Mouse (Mus musculus): ENCODE results near the gene Prdx3. TPM values are rescaled to one million over a fixed set of nuclear protein-coding genes. Genes with fewer than 3 reads are reported as not detected.

The Prdx3 gene
- 10 to 100 TPM in 1 of 26 experiments, 1 to 10 TPM in 24, not detected in 1; 1.2 to 13.2 (median 4.0) TPM for total RNA-seq (2018; cell fraction: chromatin; rRNA removed)
- total RNA-seq (2018; cell fraction: cytosol; rRNA removed) = 10 to 100 TPM; 45.4 to 65.9 (median 57.0) TPM
- total RNA-seq (2018; cell fraction: nucleus; rRNA removed) = 10 to 100 TPM in 18 of 26 experiments, 1 to 10 TPM in 8; 4.4 to 28.7 (median 13.2) TPM
- 45.1 to 93.5 TPM (median 65.5 TPM) in 3 replicates for polyA plus RNA-seq (2018)

DNA sequence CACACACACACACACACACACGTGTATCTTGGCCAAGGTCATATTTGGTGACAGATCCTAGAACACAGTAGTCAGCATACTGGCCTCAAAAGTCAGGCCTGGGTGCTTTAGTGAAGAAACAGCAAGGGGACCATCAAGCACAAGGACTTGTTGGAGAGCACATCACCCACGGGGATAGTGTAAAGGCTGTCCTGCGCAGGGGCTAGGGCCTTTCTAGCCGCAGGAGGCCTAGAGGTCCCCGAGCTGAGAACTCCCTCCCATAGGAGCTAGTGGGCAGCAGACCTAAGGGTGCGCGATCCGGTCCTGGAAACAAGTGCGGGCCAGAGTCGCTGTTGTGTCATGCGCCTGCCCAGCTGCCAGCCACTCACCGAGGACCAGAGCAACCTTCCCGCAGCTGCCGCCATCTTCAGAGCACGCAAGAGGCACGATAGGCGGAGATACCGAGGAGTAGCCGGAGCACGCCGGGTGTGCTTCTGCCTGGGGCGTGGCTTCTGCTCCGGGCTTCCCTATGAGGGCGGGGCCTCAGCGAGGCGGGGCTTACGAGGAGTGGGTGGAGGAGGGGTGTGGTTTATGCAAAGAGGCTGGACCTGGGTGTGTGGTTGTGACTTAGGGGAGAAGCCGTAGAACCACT is at the start of gene Prdx3:
TSS of gene Prdx3 (minus strand) at position 493 of the 631 bp plus-strand sequence.
- Histone ChIP-seq H3K27ac (peak within 1 kb of the TSS; percentile 49), H3K4me3 (ENCODE audit: inconsistent target) (peak within 1 kb of the TSS; percentile 79), H3K79me2 (ENCODE audit: inconsistent target) (no peaks in the 10 kb centered on the region; the same call in 1 of the 2 replicates), H3K36me3 (ENCODE audit: inconsistent target) (peaks cover 8% of the 10 kb centered on the region)
- WGBS (ENCODE audit: missing documents) = under 1% methylated on average over 27 of the region's 28 CpGs

DNA sequence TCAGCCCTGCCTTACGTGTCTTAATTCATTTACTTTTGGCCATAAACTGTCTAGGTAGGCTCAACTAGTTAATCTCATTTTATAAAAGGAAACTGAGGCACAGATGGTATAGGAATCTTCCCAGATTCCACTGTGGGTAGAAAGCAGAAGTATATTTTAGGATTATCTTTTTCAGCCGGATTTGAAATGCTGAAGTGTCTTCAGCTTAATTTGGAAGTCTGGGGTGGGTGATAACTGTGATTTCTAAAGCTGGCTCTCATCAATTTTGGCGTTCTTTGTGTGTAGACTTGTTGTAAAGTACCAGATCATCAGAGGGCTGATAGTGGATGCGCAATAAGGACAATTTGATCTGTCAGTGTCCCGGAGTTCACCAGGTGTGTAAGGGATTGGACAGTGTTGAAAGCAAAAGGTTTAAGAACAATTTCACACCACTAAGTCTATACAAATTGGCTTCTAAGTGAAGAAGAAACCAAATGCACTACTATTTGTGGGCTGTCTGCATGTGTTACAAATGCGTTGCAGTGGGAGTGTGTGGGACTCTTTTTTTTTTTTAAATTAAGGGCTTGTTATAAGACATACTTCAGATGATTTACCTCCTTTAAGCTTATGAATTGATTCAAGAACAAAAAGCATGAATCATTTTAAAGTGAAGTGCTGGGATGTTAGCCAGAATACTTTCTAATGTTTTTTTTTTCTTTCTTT is 42.7 kb upstream of the Prdx3 start:
- no peaks in the 10 kb centered on the region for H3K79me2 ChIP-seq (ENCODE audit: inconsistent target)
- WGBS (ENCODE audit: missing documents) = 91% methylated on average over 6 of the region's 6 CpGs

DNA sequence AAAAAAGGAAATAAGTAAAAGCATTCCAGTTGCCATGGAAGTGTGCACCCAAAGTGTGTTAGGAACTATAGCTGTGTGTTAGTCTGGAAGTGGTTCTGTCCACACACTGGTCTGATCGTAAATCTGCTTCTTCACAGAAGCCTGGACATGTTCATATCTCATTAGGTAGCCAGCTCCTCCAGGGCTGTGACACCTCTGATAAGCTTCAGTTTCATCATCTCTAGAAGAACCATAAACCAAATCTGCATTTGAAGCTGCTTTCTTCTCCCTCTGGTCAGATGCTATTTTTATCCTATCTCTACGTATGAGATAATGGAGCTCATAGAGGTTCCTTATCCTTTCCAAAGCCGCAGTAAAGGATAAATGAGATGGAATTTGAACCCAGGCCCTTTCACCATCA is 41.5 kb upstream of the Prdx3 start:
- 96% methylated on average over 3 of the region's 3 CpGs for WGBS (ENCODE audit: missing documents)
- Histone ChIP-seq H3K79me2 (ENCODE audit: inconsistent target) (no peaks in the 10 kb centered on the region), H3K4me3 (ENCODE audit: inconsistent target) (no peak overlapping the region)

More for the DNA sequence above, 42.7 kb upstream of the Prdx3 start:
- no peak overlapping the region for H3K27ac ChIP-seq
- no peak overlapping the region for H3K4me3 ChIP-seq (ENCODE audit: inconsistent target)
- no peaks in the 10 kb centered on the region for H3K36me3 ChIP-seq (ENCODE audit: inconsistent target)

DNA sequence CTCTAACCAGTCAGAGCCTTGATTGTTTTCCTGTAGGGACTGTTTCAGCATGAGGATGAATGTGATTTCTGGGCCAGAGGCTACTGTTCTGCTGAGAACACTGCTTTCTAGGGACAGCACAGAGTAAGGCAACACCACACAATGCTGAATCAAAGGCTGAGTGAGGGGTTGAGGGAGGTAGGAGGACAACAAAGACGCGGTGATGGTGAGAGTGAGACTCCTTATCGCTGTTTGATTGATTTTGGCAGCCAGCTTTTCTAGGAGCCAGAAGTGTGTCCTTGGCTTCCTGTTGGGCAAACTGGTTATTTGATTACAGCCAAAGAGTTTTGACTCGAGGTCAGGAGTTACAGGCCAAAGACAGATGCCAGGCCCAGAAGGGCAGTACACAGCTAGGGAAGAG is 40.9 kb upstream of the Prdx3 start:
- Histone ChIP-seq H3K79me2 (ENCODE audit: inconsistent target) (no peaks in the 10 kb centered on the region), H3K27ac (no peak overlapping the region), H3K4me3 (ENCODE audit: inconsistent target) (no peak overlapping the region), H3K36me3 (ENCODE audit: inconsistent target) (no peaks in the 10 kb centered on the region)
- 79% methylated on average over 4 of the region's 4 CpGs for WGBS (ENCODE audit: missing documents)

More for the DNA sequence above, 41.5 kb upstream of the Prdx3 start:
- Histone ChIP-seq H3K36me3 (ENCODE audit: inconsistent target) (no peaks in the 10 kb centered on the region), H3K27ac (no peak overlapping the region)

DNA sequence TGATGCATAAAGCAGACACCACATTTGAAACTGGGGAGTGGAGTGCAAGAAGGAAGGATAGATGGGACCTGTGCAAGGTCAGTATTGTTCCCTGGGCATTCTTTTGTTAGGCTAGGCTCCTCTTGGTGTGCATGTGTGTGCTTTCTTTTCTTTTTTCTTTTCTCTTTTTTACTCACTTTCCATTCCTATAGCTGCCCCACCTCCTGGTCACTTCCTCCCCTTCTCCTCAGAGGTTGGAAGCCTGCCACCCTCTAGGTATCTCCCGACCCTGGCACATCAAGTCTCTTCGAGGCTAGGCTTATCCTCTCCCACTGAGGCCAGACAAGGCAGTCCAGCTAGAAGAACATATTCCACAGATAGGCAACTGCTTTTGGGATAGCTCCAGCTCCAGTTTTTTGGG is 37.3 kb upstream of the Prdx3 start:
- 53% methylated on average over 2 of the region's 2 CpGs for WGBS (ENCODE audit: missing documents)
- Histone ChIP-seq H3K79me2 (ENCODE audit: inconsistent target) (no peaks in the 10 kb centered on the region), H3K36me3 (ENCODE audit: inconsistent target) (no peaks in the 10 kb centered on the region), H3K4me3 (ENCODE audit: inconsistent target) (no peak overlapping the region), H3K27ac (no peak overlapping the region)

GRCm38 (mm10) chr19:60910304-60910703 is 35.9 kb upstream of the Prdx3 start:
- no peaks in the 10 kb centered on the region for H3K36me3 ChIP-seq (ENCODE audit: inconsistent target)
- no peak overlapping the region for H3K27ac ChIP-seq
- H3K4me3 ChIP-seq (ENCODE audit: inconsistent target) = no peak overlapping the region
- no peaks in the 10 kb centered on the region for H3K79me2 ChIP-seq (ENCODE audit: inconsistent target)

DNA sequence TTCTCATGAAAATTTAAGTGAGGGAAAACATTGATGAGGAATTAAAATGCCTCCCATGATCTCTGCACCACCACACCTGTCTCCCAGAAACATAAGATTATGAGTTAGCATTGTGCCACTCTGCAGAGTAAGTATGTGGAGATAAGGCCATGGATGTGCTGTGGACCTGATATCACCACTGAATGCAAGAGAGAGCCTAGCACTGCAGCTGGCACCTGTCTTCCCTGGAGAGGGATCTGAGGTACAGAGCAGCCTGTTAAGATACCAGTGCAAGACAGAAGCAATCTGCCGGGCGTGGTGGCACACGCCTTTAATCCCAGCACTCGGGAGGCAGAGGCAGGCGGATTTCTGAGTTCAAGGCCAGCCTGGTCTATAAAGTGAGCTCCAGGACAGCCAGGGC is 31.1 kb upstream of the Prdx3 start:
- Histone ChIP-seq H3K79me2 (ENCODE audit: inconsistent target) (no peaks in the 10 kb centered on the region), H3K36me3 (ENCODE audit: inconsistent target) (no peaks in the 10 kb centered on the region), H3K27ac (no peak overlapping the region), H3K4me3 (ENCODE audit: inconsistent target) (no peak overlapping the region)
- 100% methylated on average over 3 of the region's 5 CpGs for WGBS (ENCODE audit: missing documents)

DNA sequence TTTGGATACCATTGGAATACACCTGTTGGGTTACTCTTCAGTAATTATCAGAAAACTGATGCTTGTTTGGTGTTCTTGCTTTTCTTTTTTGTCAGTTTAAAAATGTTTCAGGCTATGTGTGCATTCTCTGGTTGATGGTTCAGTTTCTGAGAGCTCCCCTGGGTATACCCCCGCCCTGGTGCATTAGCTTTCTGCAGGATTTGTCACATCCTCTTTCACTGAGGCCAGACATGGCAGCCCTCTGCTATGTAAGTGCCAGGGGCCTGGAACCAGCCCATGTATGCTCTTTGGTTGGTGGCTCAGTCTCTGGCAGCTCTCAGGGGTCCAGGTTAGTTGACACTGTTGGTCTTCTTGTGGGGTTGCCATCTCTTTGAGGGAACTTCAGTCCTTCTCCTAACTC is 29.6 kb upstream of the Prdx3 start:
- Histone ChIP-seq H3K4me3 (ENCODE audit: inconsistent target) (no peak overlapping the region), H3K27ac (no peak overlapping the region), H3K36me3 (ENCODE audit: inconsistent target) (no peaks in the 10 kb centered on the region), H3K79me2 (ENCODE audit: inconsistent target) (no peaks in the 10 kb centered on the region)
- WGBS (ENCODE audit: missing documents) = 100% methylated on average over 1 of the region's 1 CpGs

DNA sequence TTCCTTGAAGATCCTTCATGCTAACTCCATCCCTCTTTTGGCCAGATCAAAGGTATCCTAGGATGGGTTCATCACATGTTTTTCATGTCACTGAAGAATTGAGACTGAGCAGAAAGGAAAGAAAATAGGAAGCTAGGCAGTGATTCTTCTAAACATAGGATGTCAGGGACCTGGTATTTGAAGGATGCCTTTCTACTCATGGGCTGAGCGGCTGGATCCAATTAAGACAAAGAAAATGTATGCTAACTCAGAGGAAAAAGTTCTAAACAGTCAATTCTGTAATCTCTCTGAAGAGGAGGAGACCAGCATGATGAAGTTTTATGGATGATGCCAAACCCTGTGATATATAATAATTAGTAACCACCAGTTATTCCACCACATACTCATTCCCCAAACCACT is 28.8 kb upstream of the Prdx3 start:
- WGBS (ENCODE audit: missing documents) = 100% methylated on average over 1 of the region's 1 CpGs
- no peak overlapping the region for H3K4me3 ChIP-seq (ENCODE audit: inconsistent target)
- H3K27ac ChIP-seq = no peak overlapping the region
- H3K36me3 ChIP-seq (ENCODE audit: inconsistent target) = no peaks in the 10 kb centered on the region
- no peaks in the 10 kb centered on the region for H3K79me2 ChIP-seq (ENCODE audit: inconsistent target)

GRCm38 (mm10) chr19:60895251-60895880 is 21.0 kb upstream of the Prdx3 start:
- 70% methylated on average over 3 of the region's 3 CpGs for WGBS (ENCODE audit: missing documents)
- no peaks in the 10 kb centered on the region for H3K36me3 ChIP-seq (ENCODE audit: inconsistent target)
- H3K27ac ChIP-seq = no peak overlapping the region
- no peak overlapping the region for H3K4me3 ChIP-seq (ENCODE audit: inconsistent target)
- no peaks in the 10 kb centered on the region; the same call in 1 of the 2 replicates for H3K79me2 ChIP-seq (ENCODE audit: inconsistent target)

GRCm38 (mm10) chr19:60891934-60892547 is 17.7 kb upstream of the Prdx3 start:
- WGBS (ENCODE audit: missing documents) = 36% methylated on average over 1 of the region's 1 CpGs
- H3K4me3 ChIP-seq (ENCODE audit: inconsistent target) = no peak overlapping the region

GRCm38 (mm10) chr19:60891123-60891470 is 16.7 kb upstream of the Prdx3 start:
- Histone ChIP-seq H3K79me2 (ENCODE audit: inconsistent target) (no peaks in the 10 kb centered on the region; the same call in 1 of the 2 replicates), H3K4me3 (ENCODE audit: inconsistent target) (no peak overlapping the region; the same call in 1 of the 2 replicates), H3K27ac (no peak overlapping the region), H3K36me3 (ENCODE audit: inconsistent target) (no peaks in the 10 kb centered on the region)
- WGBS (ENCODE audit: missing documents) = 38% methylated on average over 4 of the region's 5 CpGs

More at GRCm38 (mm10) chr19:60891934-60892547, 17.7 kb upstream of the Prdx3 start:
- Histone ChIP-seq H3K36me3 (ENCODE audit: inconsistent target) (no peaks in the 10 kb centered on the region), H3K27ac (no peak overlapping the region), H3K79me2 (ENCODE audit: inconsistent target) (no peaks in the 10 kb centered on the region; the same call in 1 of the 2 replicates)

- Histone ChIP-seq H3K79me2 (ENCODE audit: inconsistent target) (no peaks in the 10 kb centered on the region; the same call in 1 of the 2 replicates), H3K4me3 (ENCODE audit: inconsistent target) (peak overlapping the region; percentile 48), H3K36me3 (ENCODE audit: inconsistent target) (no peaks in the 10 kb centered on the region), H3K27ac (no peak overlapping the region)
- WGBS (ENCODE audit: missing documents) = under 1% methylated on average over 41 of the region's 41 CpGs
Observed at GRCm38 (mm10) chr19:60890391-60891122, 16.2 kb upstream of the Prdx3 start.

All from macrophage (primary cell).